In the genomic region with DNA sequence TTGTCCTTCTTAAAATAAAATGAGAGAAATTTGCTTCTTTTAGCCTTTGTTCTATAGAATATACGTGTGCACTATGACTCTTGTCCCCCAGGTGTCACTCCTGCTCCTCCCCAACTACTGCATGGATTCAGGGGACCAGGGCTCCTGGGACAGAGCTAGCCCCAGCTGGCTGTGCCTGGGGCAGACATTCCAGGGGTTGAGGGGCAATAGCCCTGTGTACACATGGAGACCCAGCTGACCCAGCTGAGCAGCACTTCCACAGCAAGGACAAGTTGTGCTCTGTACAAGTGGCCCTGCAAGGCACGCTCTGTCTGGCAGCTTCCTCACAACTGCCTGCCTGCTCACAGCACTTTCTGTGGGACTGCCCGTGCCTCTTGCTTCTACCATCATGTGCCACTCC, we compare ENCODE assay signal across 10 mouse cellular contexts. TPM values are rescaled to one million over a fixed set of nuclear protein-coding genes. Genes with fewer than 3 reads are reported as not detected.
DNase-seq lines count a peak whose midpoint lies in the region; ATAC-seq and TF ChIP-seq lines count a peak whose summit lies in the region.
"Had no signal": no experiment of that assay in that cellular context is flagged by ENCODE, and none has a peak within 500 bp of the region (broad histone marks: within the 10 kb centered on the region; RNA-seq: fewer than 3 reads in every experiment).

No protein-coding gene starts in this region.

- no peak; the same call in 1 of the 2 replicates for ATAC-seq in midbrain, postnatal 0 days (ENCODE audit: low FRiP score)
- ATAC-seq in kidney, postnatal 0 days (replicated peaks; ENCODE audit: low FRiP score, low read depth) = peak; percentile 57

- no peaks in the 10 kb centered on the region for H3K9me3 ChIP-seq in midbrain, postnatal 0 days (ENCODE audit: low read length)
- H3K9me3 ChIP-seq in midbrain, embryonic 10.5 days (replicated peaks) = no peaks in the 10 kb centered on the region
- no peaks in the 10 kb centered on the region for H3K9me3 ChIP-seq in kidney, postnatal 0 days (replicated peaks; ENCODE audit: low read length)
- H3K9me3 ChIP-seq: embryonic facial prominence, embryonic 15.5 days had no signal

- H3K4me1 ChIP-seq in midbrain, postnatal 0 days (ENCODE audit: insufficient read depth, low read length) = no peaks in the 10 kb centered on the region
- H3K4me1 ChIP-seq in midbrain, embryonic 10.5 days = 0 out of 2 replicates have a peak, but pooled peaks cover 3% of the 10 kb centered on the region
- no peaks in the 10 kb centered on the region for H3K4me1 ChIP-seq in kidney, postnatal 0 days (replicated peaks; ENCODE audit: insufficient read depth, low read length)
- H3K4me1 ChIP-seq: embryonic facial prominence, embryonic 15.5 days had no signal

- DNase-seq in adrenal gland, adult (ENCODE audit: inconsistent age in 2 of 2, low spot score in 1 of 2) = peak; percentile 63 to 69
- no peak for DNase-seq in adrenal gland, adult 8-10 months
- peak; percentile 15 for DNase-seq in midbrain, postnatal 0 days (ENCODE audit: low spot score)
- no peak for DNase-seq in midbrain, embryonic 10.5 days (ENCODE audit: low spot score)
- DNase-seq in kidney, postnatal 0 days (ENCODE audit: low spot score) = peak; percentile 46
- peak; percentile 53 for DNase-seq in retina, postnatal 1 day
- DNase-seq in layer of hippocampus, postnatal 36 days = no peak
- DNase-seq in spleen, postnatal 4 days (ENCODE audit: low spot score in 2 of 2) = no peak

- H3K36me3 ChIP-seq in midbrain, postnatal 0 days (ENCODE audit: insufficient read depth, low read length) = peaks cover 34% of the 10 kb centered on the region
- H3K36me3 ChIP-seq in midbrain, embryonic 10.5 days = peaks cover 52% of the 10 kb centered on the region
- peaks cover 22% of the 10 kb centered on the region for H3K36me3 ChIP-seq in kidney, postnatal 0 days (ENCODE audit: insufficient read depth, low read length)

- H3K27ac ChIP-seq in midbrain, postnatal 0 days (ENCODE audit: low read depth, low read length) = no peak overlapping the region
- no peak overlapping the region for H3K27ac ChIP-seq in midbrain, embryonic 10.5 days (replicated peaks)
- H3K27ac ChIP-seq in kidney, postnatal 0 days = no peak overlapping the region; the same call in 1 of the 2 replicates
- H3K27ac ChIP-seq: embryonic facial prominence, embryonic 15.5 days; macrophage had no signal

- H3K4me3 ChIP-seq in midbrain, postnatal 0 days (ENCODE audit: low read depth, low read length) = no peak overlapping the region
- H3K4me3 ChIP-seq in midbrain, embryonic 10.5 days = no peak overlapping the region
- H3K4me3 ChIP-seq in kidney, postnatal 0 days (replicated peaks; ENCODE audit: low read depth, low read length) = no peak overlapping the region
- H3K4me3 ChIP-seq: embryonic facial prominence, embryonic 15.5 days had no signal

- peak; percentile 58 for TF ChIP-seq CTCF in midbrain, postnatal 0 days (IDR thresholded peaks at IDR 0.05)
- peak; percentile 63 for TF ChIP-seq CTCF in kidney, postnatal 0 days (IDR thresholded peaks at IDR 0.05; ENCODE audit: low read depth)

- no peak overlapping the region for H3K4me2 ChIP-seq in midbrain, postnatal 0 days (ENCODE audit: low read depth, low read length, poor library complexity, severe bottlenecking)
- no peak overlapping the region for H3K4me2 ChIP-seq in kidney, postnatal 0 days (ENCODE audit: low read length)
- H3K4me2 ChIP-seq: embryonic facial prominence, embryonic 15.5 days had no signal

- WGBS in midbrain, postnatal 0 days = 74% methylated on average over 3 of the region's 3 CpGs
- WGBS in midbrain, embryonic 10.5 days = 82% methylated on average over 3 of the region's 3 CpGs
- 73% methylated on average over 3 of the region's 3 CpGs for WGBS in kidney, postnatal 0 days

- no peaks in the 10 kb centered on the region for H3K27me3 ChIP-seq in midbrain, postnatal 0 days (ENCODE audit: insufficient read depth, low read length)
- H3K27me3 ChIP-seq in midbrain, embryonic 10.5 days (ENCODE audit: low read depth, poor library complexity, severe bottlenecking) = no peaks in the 10 kb centered on the region
- H3K27me3 ChIP-seq in kidney, postnatal 0 days (ENCODE audit: insufficient read depth, low read length) = no peaks in the 10 kb centered on the region
- H3K27me3 ChIP-seq: embryonic facial prominence, embryonic 15.5 days had no signal

- H3K9ac ChIP-seq in midbrain, postnatal 0 days (replicated peaks; ENCODE audit: low read length, poor library complexity, severe bottlenecking) = no peak overlapping the region
- no peak overlapping the region for H3K9ac ChIP-seq in kidney, postnatal 0 days (ENCODE audit: low read depth, low read length)
- H3K9ac ChIP-seq: embryonic facial prominence, embryonic 15.5 days had no signal

RNA-seq across cellular contexts. Expression of a gene that starts 6.0 kb away (rescaled TPM):
- 100 to 1,000 TPM in 3 of 4 experiments, 10 to 100 TPM in 1; 93.1 to 190 (median 160) TPM for total RNA-seq in adrenal gland, adult 8-10 months (2022)
- total RNA-seq in midbrain, postnatal 0 days (2014; rRNA removed) = 60.1 and 60.6 TPM in 2 replicates
- polyA plus RNA-seq in midbrain, postnatal 0 days (2015; fragmentation: Nextera tagmentation; extraction: Ambion mirVana) = 23.6 and 25.4 TPM in 2 replicates
- polyA plus RNA-seq in midbrain, embryonic 10.5 days (2016; fragmentation: Nextera tagmentation; extraction: Ambion mirVana) = 15.7 and 19.0 TPM in 2 replicates
- 17.9 and 19.9 TPM in 2 replicates for polyA plus RNA-seq in kidney, postnatal 0 days (2015; fragmentation: Nextera tagmentation; extraction: Ambion mirVana)
- 100 to 1,000 TPM; 300 to 307 TPM for total RNA-seq in layer of hippocampus, postnatal 36 days (2021)

RNA-seq across cellular contexts. Expression of a gene that starts 50.9 kb away (rescaled TPM):
- total RNA-seq in adrenal gland, adult 8-10 months (2022) = 10 to 100 TPM; 53.4 to 70.2 (median 60.6) TPM
- total RNA-seq in midbrain, postnatal 0 days (2014; rRNA removed) = 154 and 183 TPM in 2 replicates
- polyA plus RNA-seq in midbrain, postnatal 0 days (2015; fragmentation: Nextera tagmentation; extraction: Ambion mirVana) = 142 and 146 TPM in 2 replicates
- polyA plus RNA-seq in midbrain, embryonic 10.5 days (2016; fragmentation: Nextera tagmentation; extraction: Ambion mirVana) = 187 and 192 TPM in 2 replicates
- 33.9 and 39.7 TPM in 2 replicates for polyA plus RNA-seq in kidney, postnatal 0 days (2015; fragmentation: Nextera tagmentation; extraction: Ambion mirVana)
- total RNA-seq in layer of hippocampus, postnatal 36 days (2021) = 100 to 1,000 TPM; 158 to 165 TPM

RNA-seq across cellular contexts. Expression of a gene that starts 51.4 kb away (rescaled TPM):
- total RNA-seq in adrenal gland, adult 8-10 months (2022) = 100 to 1,000 TPM in 2 of 4 experiments, 10 to 100 TPM in 2; 66.3 to 109 (median 89.1) TPM
- total RNA-seq in midbrain, postnatal 0 days (2014; rRNA removed) = 147 and 154 TPM in 2 replicates
- polyA plus RNA-seq in midbrain, postnatal 0 days (2015; fragmentation: Nextera tagmentation; extraction: Ambion mirVana) = 43.9 TPM in 2 replicates
- polyA plus RNA-seq in midbrain, embryonic 10.5 days (2016; fragmentation: Nextera tagmentation; extraction: Ambion mirVana) = 36.3 and 41.4 TPM in 2 replicates
- polyA plus RNA-seq in kidney, postnatal 0 days (2015; fragmentation: Nextera tagmentation; extraction: Ambion mirVana) = 26.5 TPM in 2 replicates
- total RNA-seq in layer of hippocampus, postnatal 36 days (2021) = 100 to 1,000 TPM; 129 to 141 TPM

Comparison
In these comparisons a context has a peak if more than half of its experiments do, and no peak if none do; other contexts are left out.
1. DNase-seq: peak in adrenal gland, adult (2 of 2), midbrain, postnatal 0 days (single experiment), kidney, postnatal 0 days (single experiment) and retina, postnatal 1 day (single experiment); none in adrenal gland, adult 8-10 months (single experiment), midbrain, embryonic 10.5 days (single experiment), layer of hippocampus, postnatal 36 days (0 of 2) and spleen, postnatal 4 days (0 of 2).